ENCODE assay signal across 22 mouse cellular contexts in the genomic region with DNA sequence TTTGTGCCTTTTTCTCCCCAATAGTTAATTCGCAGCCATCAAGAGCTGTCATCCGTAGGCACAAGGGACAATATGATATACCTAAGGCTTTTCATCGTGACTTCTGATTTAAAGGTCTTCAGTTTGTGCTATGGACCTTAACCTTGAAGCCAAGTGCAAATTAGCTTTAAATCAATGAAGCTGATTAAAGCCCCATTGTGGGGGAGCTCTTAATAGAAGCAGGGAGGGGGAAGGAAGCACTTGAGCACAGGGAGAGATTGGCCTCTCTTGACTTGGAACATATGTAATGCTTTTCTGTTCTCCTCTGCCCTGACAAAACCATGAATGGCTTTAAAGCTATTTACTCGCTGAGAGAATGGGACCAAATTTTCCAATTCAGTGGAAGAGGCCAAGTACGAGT.
A peak's percentile ranks its signal among the peaks of the same experiment; 100 is the strongest.
DNase-seq lines count a peak whose midpoint lies in the region; ATAC-seq lines count a peak whose summit lies in the region.
"Had no signal": no experiment of that assay in that cellular context is flagged by ENCODE, and none has a peak within 500 bp of the region (broad histone marks: within the 10 kb centered on the region; RNA-seq: fewer than 3 reads in every experiment).

No protein-coding gene starts in this region.

- DNase-seq in embryo, embryonic 10.5 days (ENCODE audit: low spot score) = peak; percentile 32
- no peak for DNase-seq in embryo, embryonic 9.5 days (ENCODE audit: extremely low spot score)
- no peak for DNase-seq in kidney, postnatal 25 days
- peak; percentile 39 for DNase-seq in embryonic facial prominence, embryonic 14.5 days (ENCODE audit: low spot score)
- peak; percentile 72 for DNase-seq in forebrain, embryonic 14.5 days (ENCODE audit: low spot score)
- DNase-seq in lung, postnatal 4 days = no peak
- DNase-seq in thymus, postnatal 36 days = no peak
- DNase-seq: adrenal gland, postnatal 14 days; cerebellum, adult 8-10 months; cerebellum, postnatal 36 days; kidney, adult 11 months; liver, postnatal 0 days; right cerebral cortex, adult 18-20 months; right cerebral cortex, postnatal 4 days; thymus, postnatal 25 days had no signal

- H3K4me3 ChIP-seq in kidney, embryonic 15.5 days (replicated peaks) = no peak overlapping the region
- H3K4me3 ChIP-seq in embryonic facial prominence, embryonic 14.5 days (ENCODE audit: low read depth, low read length) = no peak overlapping the region
- no peak overlapping the region for H3K4me3 ChIP-seq in forebrain, embryonic 14.5 days (ENCODE audit: low read depth, low read length)
- H3K4me3 ChIP-seq: heart, embryonic 10.5 days; limb, embryonic 12.5 days; midbrain, embryonic 10.5 days; stomach, embryonic 15.5 days had no signal

- no peaks in the 10 kb centered on the region for H3K9me3 ChIP-seq in kidney, embryonic 15.5 days (replicated peaks)
- no peaks in the 10 kb centered on the region for H3K9me3 ChIP-seq in embryonic facial prominence, embryonic 14.5 days (ENCODE audit: control insufficient read depth, low read length)
- H3K9me3 ChIP-seq in forebrain, embryonic 14.5 days (replicated peaks; ENCODE audit: control insufficient read depth, low read length) = no peaks in the 10 kb centered on the region
- H3K9me3 ChIP-seq: heart, embryonic 10.5 days; limb, embryonic 12.5 days; midbrain, embryonic 10.5 days; stomach, embryonic 15.5 days had no signal

- no peak for ATAC-seq in kidney, embryonic 15.5 days (replicated peaks; ENCODE audit: low FRiP score)
- ATAC-seq in embryonic facial prominence, embryonic 14.5 days (ENCODE audit: low read depth) = no peak
- ATAC-seq in forebrain, embryonic 14.5 days = no peak
- ATAC-seq: liver, postnatal 0 days; lung, postnatal 0 days had no signal

- no peaks in the 10 kb centered on the region for H3K36me3 ChIP-seq in kidney, embryonic 15.5 days
- no peaks in the 10 kb centered on the region for H3K36me3 ChIP-seq in embryonic facial prominence, embryonic 14.5 days (ENCODE audit: control insufficient read depth, insufficient read depth, low read length)
- no peaks in the 10 kb centered on the region for H3K36me3 ChIP-seq in forebrain, embryonic 14.5 days (ENCODE audit: control insufficient read depth, insufficient read depth, low read length)
- H3K36me3 ChIP-seq: heart, embryonic 10.5 days; limb, embryonic 12.5 days; midbrain, embryonic 10.5 days; stomach, embryonic 15.5 days had no signal

- H3K27ac ChIP-seq in kidney, embryonic 15.5 days = no peak overlapping the region
- no peak overlapping the region for H3K27ac ChIP-seq in embryonic facial prominence, embryonic 14.5 days (replicated peaks; ENCODE audit: low read depth, low read length)
- no peak overlapping the region; the same call in 1 of the 2 replicates for H3K27ac ChIP-seq in forebrain, embryonic 14.5 days (ENCODE audit: low read depth, low read length)
- H3K27ac ChIP-seq: heart, embryonic 10.5 days; limb, embryonic 12.5 days; midbrain, embryonic 10.5 days; stomach, embryonic 15.5 days had no signal

- H3K4me1 ChIP-seq in kidney, embryonic 15.5 days = peaks cover 21% of the 10 kb centered on the region
- H3K4me1 ChIP-seq in embryonic facial prominence, embryonic 14.5 days (ENCODE audit: control insufficient read depth, insufficient read depth, low read length) = 0 out of 2 replicates have a peak, but pooled peaks cover 3% of the 10 kb centered on the region
- H3K4me1 ChIP-seq in forebrain, embryonic 14.5 days (ENCODE audit: control insufficient read depth, insufficient read depth, low read length) = peaks cover 25% of the 10 kb centered on the region; the same call in 1 of the 2 replicates
- H3K4me1 ChIP-seq: heart, embryonic 10.5 days; stomach, embryonic 15.5 days had no signal

- peak overlapping the region; percentile 10; the same call in 1 of the 2 replicates for H3K4me2 ChIP-seq in kidney, embryonic 15.5 days
- H3K4me2 ChIP-seq in embryonic facial prominence, embryonic 14.5 days (ENCODE audit: low read depth, low read length) = peak overlapping the region; percentile 18; the same call in 1 of the 2 replicates
- peak overlapping the region; percentile 28; the same call in 1 of the 2 replicates for H3K4me2 ChIP-seq in forebrain, embryonic 14.5 days (ENCODE audit: low read length)
- H3K4me2 ChIP-seq: limb, embryonic 12.5 days; liver, embryonic 11.5 days; stomach, embryonic 15.5 days had no signal

- H3K9ac ChIP-seq in kidney, embryonic 15.5 days = no peak overlapping the region
- H3K9ac ChIP-seq in embryonic facial prominence, embryonic 14.5 days (ENCODE audit: low read depth, low read length) = no peak overlapping the region
- H3K9ac ChIP-seq in forebrain, embryonic 14.5 days (ENCODE audit: low read length) = no peak overlapping the region
- H3K9ac ChIP-seq: limb, embryonic 12.5 days; liver, postnatal 0 days; stomach, embryonic 15.5 days had no signal

- 59% methylated on average over 5 of the region's 5 CpGs for WGBS in kidney, embryonic 15.5 days
- 55% methylated on average over 5 of the region's 5 CpGs for WGBS in embryonic facial prominence, embryonic 14.5 days
- 5% methylated on average over 5 of the region's 5 CpGs for WGBS in forebrain, embryonic 14.5 days

- no peaks in the 10 kb centered on the region for H3K27me3 ChIP-seq in kidney, embryonic 15.5 days
- H3K27me3 ChIP-seq in embryonic facial prominence, embryonic 14.5 days (replicated peaks; ENCODE audit: control insufficient read depth, insufficient read depth, low read length) = no peaks in the 10 kb centered on the region
- H3K27me3 ChIP-seq in forebrain, embryonic 14.5 days (replicated peaks; ENCODE audit: control insufficient read depth, insufficient read depth, low read length) = no peaks in the 10 kb centered on the region
- H3K27me3 ChIP-seq: limb, embryonic 12.5 days; stomach, embryonic 15.5 days had no signal

Comparison
In these comparisons a context has a peak if more than half of its experiments do, and no peak if none do; other contexts are left out.
1. DNase-seq: peak in embryo, embryonic 10.5 days (single experiment), embryonic facial prominence, embryonic 14.5 days (single experiment) and forebrain, embryonic 14.5 days (single experiment); none in embryo, embryonic 9.5 days (single experiment), kidney, postnatal 25 days (0 of 2), lung, postnatal 4 days (0 of 2) and thymus, postnatal 36 days (0 of 2).
2. Peak in every context shown above with its lines, with median percentiles within 50 percentile points of each other: H3K4me2 ChIP-seq.